Mouse (Mus musculus) E14TG2a.4 (cell line): ENCODE results near the gene Rundc3a.

ENCODE experiments used
- H3K27me3 ChIP-seq: 2 replicates; pipeline ENCODE4 v1.6.1; 2014; ENCODE audit warnings: low read length, control low read depth; ENCODE audit not compliant: insufficient read depth
- H3K36me3 ChIP-seq: 2 replicates; pipeline ENCODE4 v1.6.1; 2014; ENCODE audit warnings: low read length, control low read depth; ENCODE audit not compliant: insufficient read depth
- H3K4me1 ChIP-seq: replicated peaks from 2 replicates; pipeline ENCODE4 v1.6.1; 2014; ENCODE audit warnings: low read depth, low read length, control low read depth
- H3K4me3 ChIP-seq: replicated peaks from 2 replicates; pipeline ENCODE4 v1.5.1; 2014; ENCODE audit warnings: mild to moderate bottlenecking, low read length
- H3K9me3 ChIP-seq: 2 replicates; pipeline ENCODE4 v1.6.1; 2014; ENCODE audit warnings: low read length, control low read depth
- CTCF ChIP-seq: conservative IDR thresholded peaks from 2 replicates; pipeline ENCODE4 v1.5.1; 2014; ENCODE audit warnings: low read length
- NANOG ChIP-seq: IDR thresholded peaks from 2 replicates; pipeline ENCODE4 v1.6.1; 2014; ENCODE audit warnings: borderline replicate concordance, low read length, mixed read lengths
- POU5F1 ChIP-seq: IDR thresholded peaks from 2 replicates; pipeline ENCODE4 v1.6.1; 2014; ENCODE audit warnings: low read length, borderline replicate concordance

Rundc3a gene

GRCm38 (mm10) chr11:102441434-102441833 is 48.2 kb downstream of the Rundc3a start:
- TF ChIP-seq CTCF (peak; percentile 92), POU5F1 (no peak), NANOG (no peak)
- Histone ChIP-seq H3K9me3 (no peaks in the 10 kb centered on the region), H3K36me3 (peaks cover 2% of the 10 kb centered on the region), H3K4me3 (no peak overlapping the region), H3K27me3 (peaks cover 59% of the 10 kb centered on the region), H3K4me1 (peaks cover 68% of the 10 kb centered on the region)

- peaks cover 66% of the 10 kb centered on the region for H3K4me1 ChIP-seq
- TF ChIP-seq POU5F1 (no peak), NANOG (no peak), CTCF (no peak)
- no peaks in the 10 kb centered on the region for H3K36me3 ChIP-seq
- no peaks in the 10 kb centered on the region for H3K9me3 ChIP-seq
- peaks cover 65% of the 10 kb centered on the region for H3K27me3 ChIP-seq
- H3K4me3 ChIP-seq, result no peak overlapping the region
These were observed 48.9 kb downstream of the Rundc3a start for GRCm38 (mm10) chr11:102442089-102442488.

GRCm38 (mm10) chr11:102443740-102444139 is 50.5 kb downstream of the Rundc3a start:
- H3K4me1 ChIP-seq, result peaks cover 75% of the 10 kb centered on the region
- H3K9me3 ChIP-seq, result no peaks in the 10 kb centered on the region
- no peak for TF ChIP-seq CTCF
- TF ChIP-seq NANOG, result no peak
- H3K27me3 ChIP-seq, result peaks cover 68% of the 10 kb centered on the region
- no peaks in the 10 kb centered on the region for H3K36me3 ChIP-seq
- H3K4me3 ChIP-seq, result no peak overlapping the region

- Histone ChIP-seq H3K4me3 (no peak overlapping the region), H3K36me3 (no peaks in the 10 kb centered on the region), H3K27me3 (peaks cover 67% of the 10 kb centered on the region), H3K4me1 (peaks cover 75% of the 10 kb centered on the region), H3K9me3 (no peaks in the 10 kb centered on the region)
- TF ChIP-seq NANOG (no peak), POU5F1 (no peak), CTCF (no peak)
These were observed 51.1 kb downstream of the Rundc3a start for GRCm38 (mm10) chr11:102444321-102444720.

GRCm38 (mm10) chr11:102444781-102445180 is 51.6 kb downstream of the Rundc3a start:
- Histone ChIP-seq H3K36me3 (no peaks in the 10 kb centered on the region), H3K9me3 (no peaks in the 10 kb centered on the region), H3K4me3 (no peak overlapping the region), H3K27me3 (peaks cover 67% of the 10 kb centered on the region), H3K4me1 (peaks cover 75% of the 10 kb centered on the region)
- TF ChIP-seq CTCF (no peak), NANOG (no peak), POU5F1 (no peak)

GRCm38 (mm10) chr11:102445264-102445890 is 52.2 kb downstream of the Rundc3a start:
- H3K4me3 ChIP-seq, result peak overlapping the region; percentile 88
- H3K4me1 ChIP-seq, result peaks cover 70% of the 10 kb centered on the region
- no peaks in the 10 kb centered on the region for H3K9me3 ChIP-seq
- peaks cover 69% of the 10 kb centered on the region for H3K27me3 ChIP-seq
- no peaks in the 10 kb centered on the region for H3K36me3 ChIP-seq
- TF ChIP-seq NANOG, result no peak
- no peak for TF ChIP-seq CTCF
- no peak for TF ChIP-seq POU5F1

- Histone ChIP-seq H3K36me3 (no peaks in the 10 kb centered on the region), H3K9me3 (no peaks in the 10 kb centered on the region), H3K4me3 (peak overlapping the region; percentile 88), H3K4me1 (peaks cover 66% of the 10 kb centered on the region), H3K27me3 (peaks cover 73% of the 10 kb centered on the region)
- no peak for TF ChIP-seq POU5F1
- TF ChIP-seq NANOG, result no peak
- TF ChIP-seq CTCF, result no peak
These were observed 52.7 kb downstream of the Rundc3a start for GRCm38 (mm10) chr11:102445891-102446361.

- TF ChIP-seq CTCF, result no peak
- TF ChIP-seq NANOG, result no peak
- TF ChIP-seq POU5F1, result no peak
- peaks cover 63% of the 10 kb centered on the region for H3K4me1 ChIP-seq
- H3K4me3 ChIP-seq, result peak overlapping the region; percentile 88
- peaks cover 76% of the 10 kb centered on the region for H3K27me3 ChIP-seq
- H3K9me3 ChIP-seq, result no peaks in the 10 kb centered on the region
- H3K36me3 ChIP-seq, result no peaks in the 10 kb centered on the region
These were observed 53.6 kb downstream of the Rundc3a start for GRCm38 (mm10) chr11:102446581-102447461.
